Mouse (Mus musculus): Measurements from ENCODE around the gene Map1lc3a. TPM values are rescaled to one million over a fixed set of nuclear protein-coding genes. Genes with fewer than 3 reads are reported as not detected.

Map1lc3a gene
- polyA plus RNA-seq, 1 experiment = 51.5 TPM

DNA sequence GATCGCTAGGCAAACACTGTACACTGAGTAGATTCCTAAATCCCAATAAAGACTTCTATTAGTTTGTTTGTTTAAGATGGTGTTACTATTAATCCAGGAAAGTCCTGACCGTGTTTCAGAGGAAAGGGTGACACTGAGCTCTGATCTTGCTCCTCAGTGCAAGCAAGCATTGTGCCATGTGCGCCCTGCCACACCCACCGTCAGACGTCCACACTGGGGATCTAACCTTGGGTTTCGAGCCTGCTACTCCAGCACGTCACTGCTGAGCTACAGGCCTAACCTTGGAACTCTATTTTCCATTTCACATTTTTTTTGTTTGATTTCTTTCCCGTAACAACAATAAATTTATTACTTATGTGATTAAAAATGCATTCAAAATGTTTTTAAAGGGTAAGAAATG lies 14.0 kb downstream of the Map1lc3a start:
- Histone ChIP-seq H3K9ac (ENCODE audit: low read depth, poor library complexity, severe bottlenecking) (no peak overlapping the region), H3K27ac (ENCODE audit: insufficient read depth, low read length) (no peak overlapping the region), H3K9me3 (replicated peaks; ENCODE audit: control insufficient read depth, insufficient read depth, low read length, poor library complexity, severe bottlenecking) (no peaks in the 10 kb centered on the region), H3K4me3 (ENCODE audit: low read depth, low read length) (no peak overlapping the region), H3K36me3 (ENCODE audit: control insufficient read depth, insufficient read depth, low read length, poor library complexity, severe bottlenecking) (no peaks in the 10 kb centered on the region), H3K27me3 (ENCODE audit: control insufficient read depth, insufficient read depth, low read length, poor library complexity, severe bottlenecking) (no peaks in the 10 kb centered on the region), H3K4me1 (ENCODE audit: control insufficient read depth, insufficient read depth, low read length) (no peaks in the 10 kb centered on the region)
- TF ChIP-seq CTCF (IDR thresholded peaks at IDR 0.05; ENCODE audit: low read depth, low read length) (no peak), EP300 (IDR thresholded peaks at IDR 0.05; ENCODE audit: insufficient read depth, low read depth, low read length) (no peak), POLR2A (IDR thresholded peaks at IDR 0.05; ENCODE audit: insufficient read depth, low read length) (no peak)

DNA sequence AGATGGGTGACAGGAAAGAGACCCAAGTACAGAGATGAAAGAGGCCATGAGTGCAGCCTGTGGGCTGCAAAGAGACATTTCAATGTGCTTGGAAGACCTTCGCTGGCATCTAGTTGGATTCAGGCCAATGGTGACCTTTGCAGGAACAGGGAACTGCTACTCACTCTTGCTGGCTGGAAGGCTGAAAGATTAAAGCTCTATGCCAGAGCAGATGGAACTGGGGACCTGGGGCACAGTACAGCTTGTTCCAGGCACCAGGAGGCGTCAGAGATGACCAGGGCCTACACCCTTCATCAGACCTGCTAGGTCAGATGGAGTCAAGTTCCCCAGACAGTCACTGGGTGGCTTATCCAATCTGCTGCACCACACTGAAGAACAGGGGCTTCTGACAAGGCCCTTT lies 17.3 kb downstream of the Map1lc3a start:
- Histone ChIP-seq H3K36me3 (ENCODE audit: control insufficient read depth, insufficient read depth, low read length, poor library complexity, severe bottlenecking) (no peaks in the 10 kb centered on the region), H3K27me3 (ENCODE audit: control insufficient read depth, insufficient read depth, low read length, poor library complexity, severe bottlenecking) (no peaks in the 10 kb centered on the region), H3K27ac (ENCODE audit: insufficient read depth, low read length) (no peak overlapping the region), H3K4me1 (ENCODE audit: control insufficient read depth, insufficient read depth, low read length) (no peaks in the 10 kb centered on the region), H3K4me3 (ENCODE audit: low read depth, low read length) (no peak overlapping the region), H3K9ac (ENCODE audit: low read depth, poor library complexity, severe bottlenecking) (no peak overlapping the region), H3K9me3 (replicated peaks; ENCODE audit: control insufficient read depth, insufficient read depth, low read length, poor library complexity, severe bottlenecking) (no peaks in the 10 kb centered on the region)
- TF ChIP-seq POLR2A (IDR thresholded peaks at IDR 0.05; ENCODE audit: insufficient read depth, low read length) (no peak), EP300 (IDR thresholded peaks at IDR 0.05; ENCODE audit: insufficient read depth, low read depth, low read length) (no peak), CTCF (IDR thresholded peaks at IDR 0.05; ENCODE audit: low read depth, low read length) (no peak)

DNA sequence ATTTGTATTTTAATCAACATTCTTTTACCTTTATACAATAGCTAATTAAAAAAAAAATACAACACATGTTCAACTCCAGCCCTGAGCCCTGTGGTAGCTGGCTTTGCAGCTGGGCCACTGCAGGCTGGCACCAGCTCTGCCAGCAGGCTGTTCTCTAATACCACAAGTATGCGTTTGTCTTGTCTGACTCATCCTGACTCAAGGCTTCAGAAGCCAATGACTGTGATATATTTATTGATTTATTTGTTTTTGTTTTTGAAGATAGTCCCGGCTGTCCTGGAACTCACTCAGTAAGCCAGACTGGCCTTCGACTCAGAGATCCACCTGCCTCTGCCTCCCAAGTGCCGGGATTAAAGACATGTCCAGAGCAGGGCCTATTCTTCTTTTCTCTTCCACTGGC lies 17.8 kb downstream of the Map1lc3a start:
- Histone ChIP-seq H3K9me3 (replicated peaks; ENCODE audit: control insufficient read depth, insufficient read depth, low read length, poor library complexity, severe bottlenecking) (no peaks in the 10 kb centered on the region), H3K4me3 (ENCODE audit: low read depth, low read length) (no peak overlapping the region), H3K9ac (ENCODE audit: low read depth, poor library complexity, severe bottlenecking) (no peak overlapping the region), H3K27me3 (ENCODE audit: control insufficient read depth, insufficient read depth, low read length, poor library complexity, severe bottlenecking) (no peaks in the 10 kb centered on the region), H3K36me3 (ENCODE audit: control insufficient read depth, insufficient read depth, low read length, poor library complexity, severe bottlenecking) (no peaks in the 10 kb centered on the region), H3K27ac (ENCODE audit: insufficient read depth, low read length) (no peak overlapping the region), H3K4me1 (ENCODE audit: control insufficient read depth, insufficient read depth, low read length) (no peaks in the 10 kb centered on the region)
- TF ChIP-seq CTCF (IDR thresholded peaks at IDR 0.05; ENCODE audit: low read depth, low read length) = no peak
- no peak for TF ChIP-seq POLR2A (IDR thresholded peaks at IDR 0.05; ENCODE audit: insufficient read depth, low read length)
- no peak for TF ChIP-seq EP300 (IDR thresholded peaks at IDR 0.05; ENCODE audit: insufficient read depth, low read depth, low read length)

DNA sequence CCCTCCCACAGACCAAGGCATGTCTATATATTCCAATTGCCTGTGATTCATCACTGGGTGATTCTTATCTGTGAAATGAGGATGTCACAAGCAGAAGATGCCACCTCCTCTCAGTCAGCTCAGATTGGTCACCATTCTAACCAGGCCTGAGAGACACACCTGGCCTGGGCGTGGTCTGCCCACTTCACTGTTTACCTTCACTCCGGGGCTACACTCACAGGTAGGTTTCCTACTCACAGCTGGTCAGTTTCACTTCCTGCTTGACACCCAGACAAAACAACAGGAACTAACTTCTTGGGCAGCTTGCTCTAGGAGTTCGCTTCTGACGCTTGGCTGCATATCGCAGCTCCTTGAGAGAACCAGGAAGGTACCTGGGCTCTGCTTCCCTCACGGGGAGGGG lies 19.4 kb downstream of the Map1lc3a start:
- no peak for TF ChIP-seq CTCF (IDR thresholded peaks at IDR 0.05; ENCODE audit: low read depth, low read length)
- TF ChIP-seq POLR2A (IDR thresholded peaks at IDR 0.05; ENCODE audit: insufficient read depth, low read length) = no peak
- no peak for TF ChIP-seq EP300 (IDR thresholded peaks at IDR 0.05; ENCODE audit: insufficient read depth, low read depth, low read length)
- H3K4me3 ChIP-seq (ENCODE audit: low read depth, low read length) = no peak overlapping the region
- H3K27me3 ChIP-seq (ENCODE audit: control insufficient read depth, insufficient read depth, low read length, poor library complexity, severe bottlenecking) = no peaks in the 10 kb centered on the region
- no peaks in the 10 kb centered on the region for H3K36me3 ChIP-seq (ENCODE audit: control insufficient read depth, insufficient read depth, low read length, poor library complexity, severe bottlenecking)
- H3K4me1 ChIP-seq (ENCODE audit: control insufficient read depth, insufficient read depth, low read length) = no peaks in the 10 kb centered on the region
- no peaks in the 10 kb centered on the region for H3K9me3 ChIP-seq (replicated peaks; ENCODE audit: control insufficient read depth, insufficient read depth, low read length, poor library complexity, severe bottlenecking)
- no peak overlapping the region for H3K9ac ChIP-seq (ENCODE audit: low read depth, poor library complexity, severe bottlenecking)
- no peak overlapping the region for H3K27ac ChIP-seq (ENCODE audit: insufficient read depth, low read length)

DNA sequence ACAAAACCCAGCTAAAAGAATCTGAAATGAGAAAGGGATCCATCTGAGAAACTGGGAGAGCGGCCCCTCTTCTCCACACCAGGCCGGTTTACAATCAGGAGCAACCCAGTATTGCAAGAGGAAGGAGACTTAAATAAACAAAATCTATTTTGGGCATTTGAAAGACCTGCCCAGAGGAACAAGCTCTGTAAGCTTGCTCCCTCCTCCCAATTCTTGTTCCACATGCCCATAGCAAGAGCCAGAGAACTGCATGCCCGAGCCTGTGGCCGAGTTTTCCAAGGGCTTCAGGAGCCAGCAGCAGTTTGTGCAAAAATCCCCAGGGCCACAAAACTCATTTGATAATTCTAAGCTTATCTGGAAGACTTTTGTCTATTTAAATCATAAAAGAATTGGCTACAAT lies 23.5 kb downstream of the Map1lc3a start:
- no peak overlapping the region for H3K4me3 ChIP-seq (ENCODE audit: low read depth, low read length)
- no peaks in the 10 kb centered on the region for H3K27me3 ChIP-seq (ENCODE audit: control insufficient read depth, insufficient read depth, low read length, poor library complexity, severe bottlenecking)
- no peak overlapping the region for H3K9ac ChIP-seq (ENCODE audit: low read depth, poor library complexity, severe bottlenecking)
- H3K27ac ChIP-seq (ENCODE audit: insufficient read depth, low read length) = no peak overlapping the region
- TF ChIP-seq POLR2A (IDR thresholded peaks at IDR 0.05; ENCODE audit: insufficient read depth, low read length) = no peak
- H3K9me3 ChIP-seq (replicated peaks; ENCODE audit: control insufficient read depth, insufficient read depth, low read length, poor library complexity, severe bottlenecking) = peaks cover 2% of the 10 kb centered on the region; the same call in 1 of the 2 replicates
- no peaks in the 10 kb centered on the region for H3K36me3 ChIP-seq (ENCODE audit: control insufficient read depth, insufficient read depth, low read length, poor library complexity, severe bottlenecking)
- no peaks in the 10 kb centered on the region for H3K4me1 ChIP-seq (ENCODE audit: control insufficient read depth, insufficient read depth, low read length)

DNA sequence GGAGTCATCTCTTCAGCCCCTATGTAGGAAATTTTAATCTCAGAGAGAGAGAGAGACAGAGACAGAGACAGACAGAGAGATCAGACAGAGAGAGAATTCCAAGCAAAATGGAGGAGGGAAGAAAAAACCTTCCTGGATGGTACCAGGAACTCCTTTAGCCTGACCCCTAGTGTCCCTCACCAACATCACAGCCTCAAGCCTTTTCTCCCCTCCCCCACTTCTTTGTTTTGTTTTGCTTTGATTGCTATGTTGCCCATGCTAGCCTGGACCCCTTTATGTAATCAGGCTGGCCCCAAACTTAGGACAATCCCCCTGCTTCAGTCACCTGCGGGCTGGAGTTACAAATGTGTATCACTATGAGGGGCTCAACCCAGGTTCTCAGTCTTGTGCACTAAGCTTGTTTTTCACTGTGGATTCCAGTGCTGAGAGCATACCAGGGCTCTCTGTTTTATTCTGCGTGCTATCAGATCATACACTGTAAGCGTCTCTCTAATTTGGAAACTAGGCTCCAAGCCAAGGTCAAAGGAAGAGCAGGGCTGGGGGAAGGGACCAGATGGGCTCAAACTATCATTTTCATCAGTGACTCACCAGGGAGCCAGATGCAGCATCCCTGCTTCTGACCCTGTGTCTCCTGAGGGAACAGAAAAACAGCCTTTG lies 33.0 kb downstream of the Map1lc3a start:
- Histone ChIP-seq H3K36me3 (ENCODE audit: control insufficient read depth, insufficient read depth, low read length, poor library complexity, severe bottlenecking) (no peaks in the 10 kb centered on the region), H3K9ac (ENCODE audit: low read depth, poor library complexity, severe bottlenecking) (no peak overlapping the region), H3K9me3 (replicated peaks; ENCODE audit: control insufficient read depth, insufficient read depth, low read length, poor library complexity, severe bottlenecking) (peaks cover 3% of the 10 kb centered on the region; the same call in 1 of the 2 replicates), H3K4me3 (ENCODE audit: low read depth, low read length) (no peak overlapping the region), H3K27me3 (ENCODE audit: control insufficient read depth, insufficient read depth, low read length, poor library complexity, severe bottlenecking) (no peaks in the 10 kb centered on the region), H3K4me1 (ENCODE audit: control insufficient read depth, insufficient read depth, low read length) (no peaks in the 10 kb centered on the region), H3K27ac (ENCODE audit: insufficient read depth, low read length) (peak overlapping the region; percentile 37; the same call in 1 of the 2 replicates)
- TF ChIP-seq EP300 (IDR thresholded peaks at IDR 0.05; ENCODE audit: insufficient read depth, low read depth, low read length) (no peak), POLR2A (IDR thresholded peaks at IDR 0.05; ENCODE audit: insufficient read depth, low read length) (no peak), CTCF (IDR thresholded peaks at IDR 0.05; ENCODE audit: low read depth, low read length) (peak; percentile 18)
